Mouse (Mus musculus): ENCODE results near the gene Olfr698. TPM values are rescaled to one million over a fixed set of nuclear protein-coding genes. Genes with fewer than 3 reads are reported as not detected.
"Not testable (repeated sequence)": the region's sequence is repeated elsewhere in the genome, so short reads cannot be mapped to it uniquely, and the experiment has no call there.

Olfr698 gene
- not detected in 2 replicates for polyA plus RNA-seq (2014; fragmentation: Nextera tagmentation; extraction: Ambion mirVana)

GRCm38 (mm10) chr7:106755297-106755696 lies at the start of gene Olfr698:
TSS of gene Olfr698 (minus strand) at chr7:106755397.
- Histone ChIP-seq H3K27me3 (replicated peaks; ENCODE audit: control insufficient read depth, insufficient read depth, low read length) (no peaks in the 10 kb centered on the region), H3K4me1 (ENCODE audit: control insufficient read depth, insufficient read depth, low read length) (no peaks in the 10 kb centered on the region), H3K27ac (replicated peaks; ENCODE audit: low read depth, low read length) (no peak within 1 kb of the TSS), H3K4me3 (ENCODE audit: low read depth, low read length) (no peak within 1 kb of the TSS), H3K4me2 (ENCODE audit: low read depth, low read length) (no peak within 1 kb of the TSS), H3K9ac (ENCODE audit: low read depth, low read length) (no peak within 1 kb of the TSS), H3K9me3 (ENCODE audit: control insufficient read depth, low read length) (peaks cover 3% of the 10 kb centered on the region; the same call in 1 of the 2 replicates), H3K36me3 (ENCODE audit: control insufficient read depth, insufficient read depth, low read length) (no peaks in the 10 kb centered on the region)
- ATAC-seq (ENCODE audit: low read depth) (no peak), DNase-seq (ENCODE audit: low spot score) (no peak)

- 83% methylated on average over 1 of the region's 1 CpGs for WGBS
- Histone ChIP-seq H3K27me3 (replicated peaks; ENCODE audit: control insufficient read depth, insufficient read depth, low read length) (no peaks in the 10 kb centered on the region), H3K4me2 (ENCODE audit: low read depth, low read length) (no peak within 1 kb of the TSS), H3K4me1 (ENCODE audit: control insufficient read depth, insufficient read depth, low read length) (no peaks in the 10 kb centered on the region), H3K9ac (ENCODE audit: low read depth, low read length) (no peak within 1 kb of the TSS), H3K9me3 (ENCODE audit: control insufficient read depth, low read length) (no peaks in the 10 kb centered on the region), H3K4me3 (ENCODE audit: low read depth, low read length) (no peak within 1 kb of the TSS), H3K36me3 (ENCODE audit: control insufficient read depth, insufficient read depth, low read length) (no peaks in the 10 kb centered on the region), H3K27ac (replicated peaks; ENCODE audit: low read depth, low read length) (no peak within 1 kb of the TSS)
- ATAC-seq (ENCODE audit: low read depth) (no peak), DNase-seq (ENCODE audit: low spot score) (no peak)
Measured at GRCm38 (mm10) chr7:106793098-106793497, 37.9 kb upstream of the Olfr698 start, which contains the start of gene Olfr699. TSS of gene Olfr699 (minus strand) at chr7:106793198.

DNA sequence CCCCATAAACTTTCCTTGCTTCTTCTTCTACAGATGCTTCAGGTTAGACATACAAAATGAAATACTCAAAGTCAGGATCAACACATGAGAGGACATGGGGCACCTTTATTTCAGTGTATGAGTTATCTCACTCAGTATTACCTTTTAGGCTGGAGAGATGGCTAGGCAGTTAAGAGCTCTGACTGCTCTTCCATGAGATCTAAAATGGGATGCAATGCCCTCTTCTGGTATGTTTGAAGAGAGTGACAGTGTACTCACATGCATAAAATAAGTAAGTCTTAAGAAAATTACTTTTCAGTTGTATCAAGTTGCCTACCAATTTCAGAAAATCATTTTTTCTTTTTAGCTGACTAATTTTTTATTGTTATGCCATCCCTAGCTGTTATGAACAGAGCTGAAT lies 33.1 kb upstream of the Olfr698 start:
- Histone ChIP-seq H3K27ac (replicated peaks; ENCODE audit: low read depth, low read length) (no peak overlapping the region), H3K4me3 (ENCODE audit: low read depth, low read length) (no peak overlapping the region), H3K9ac (ENCODE audit: low read depth, low read length) (no peak overlapping the region), H3K4me1 (ENCODE audit: control insufficient read depth, insufficient read depth, low read length) (no peaks in the 10 kb centered on the region), H3K27me3 (replicated peaks; ENCODE audit: control insufficient read depth, insufficient read depth, low read length) (no peaks in the 10 kb centered on the region), H3K9me3 (ENCODE audit: control insufficient read depth, low read length) (no peaks in the 10 kb centered on the region), H3K4me2 (ENCODE audit: low read depth, low read length) (no peak overlapping the region), H3K36me3 (ENCODE audit: control insufficient read depth, insufficient read depth, low read length) (no peaks in the 10 kb centered on the region)
- ATAC-seq (ENCODE audit: low read depth): no peak
- DNase-seq (ENCODE audit: low spot score): no peak

GRCm38 (mm10) chr7:106761008-106761407 lies 5.8 kb upstream of the Olfr698 start:
- not testable (repeated sequence) for H3K9me3 ChIP-seq (ENCODE audit: control insufficient read depth, low read length); H3K27me3 ChIP-seq (replicated peaks; ENCODE audit: control insufficient read depth, insufficient read depth, low read length); H3K4me1 ChIP-seq (ENCODE audit: control insufficient read depth, insufficient read depth, low read length); ATAC-seq (ENCODE audit: low read depth); H3K36me3 ChIP-seq (ENCODE audit: control insufficient read depth, insufficient read depth, low read length); DNase-seq (ENCODE audit: low spot score); H3K4me3 ChIP-seq (ENCODE audit: low read depth, low read length); H3K27ac ChIP-seq (replicated peaks; ENCODE audit: low read depth, low read length); H3K4me2 ChIP-seq (ENCODE audit: low read depth, low read length); H3K9ac ChIP-seq (ENCODE audit: low read depth, low read length)
- 88% methylated on average over 2 of the region's 2 CpGs for WGBS

DNA sequence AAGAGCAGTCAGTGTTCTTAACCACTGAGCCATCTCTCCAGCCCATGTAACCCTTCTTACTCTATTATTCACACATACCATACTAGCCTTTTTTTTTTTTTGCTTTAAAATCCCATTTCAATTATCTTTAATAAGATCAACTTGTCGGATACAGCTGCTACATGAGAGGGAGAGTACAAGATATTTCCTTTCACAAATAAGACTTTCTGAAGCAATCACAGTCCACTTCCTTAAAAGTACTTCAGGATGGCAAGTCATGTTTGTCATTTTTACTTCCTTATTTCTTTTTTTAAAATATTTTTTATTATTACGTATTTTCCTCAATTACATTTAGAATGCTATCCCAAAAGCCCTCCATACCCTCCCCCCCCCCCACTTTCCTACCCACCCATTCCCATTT lies 3.6 kb upstream of the Olfr698 start:
- Histone ChIP-seq H3K27me3 (replicated peaks; ENCODE audit: control insufficient read depth, insufficient read depth, low read length) (no peaks in the 10 kb centered on the region), H3K36me3 (ENCODE audit: control insufficient read depth, insufficient read depth, low read length) (no peaks in the 10 kb centered on the region), H3K9me3 (ENCODE audit: control insufficient read depth, low read length) (peaks cover 3% of the 10 kb centered on the region; the same call in 1 of the 2 replicates), H3K4me3 (ENCODE audit: low read depth, low read length) (no peak overlapping the region), H3K4me2 (ENCODE audit: low read depth, low read length) (no peak overlapping the region), H3K27ac (replicated peaks; ENCODE audit: low read depth, low read length) (no peak overlapping the region), H3K4me1 (ENCODE audit: control insufficient read depth, insufficient read depth, low read length) (no peaks in the 10 kb centered on the region), H3K9ac (ENCODE audit: low read depth, low read length) (no peak overlapping the region)
- WGBS: 79% methylated on average over 2 of the region's 2 CpGs
- DNase-seq (ENCODE audit: low spot score) (no peak), ATAC-seq (ENCODE audit: low read depth) (no peak)

- H3K4me1 ChIP-seq (ENCODE audit: control insufficient read depth, insufficient read depth, low read length): no peaks in the 10 kb centered on the region
- no peak for ATAC-seq (ENCODE audit: low read depth)
Measured at GRCm38 (mm10) chr7:106745811-106746210, 9.4 kb downstream of the Olfr698 start.

GRCm38 (mm10) chr7:106742343-106742742 lies 12.9 kb downstream of the Olfr698 start, which contains the start of gene Olfr697:
TSS of gene Olfr697 (minus strand) at chr7:106742443.
- H3K4me2 ChIP-seq (ENCODE audit: low read depth, low read length): no peak within 1 kb of the TSS
- H3K9me3 ChIP-seq (ENCODE audit: control insufficient read depth, low read length): no peaks in the 10 kb centered on the region
- DNase-seq (ENCODE audit: low spot score) (no peak), ATAC-seq (ENCODE audit: low read depth) (no peak)
- no peaks in the 10 kb centered on the region for H3K27me3 ChIP-seq (replicated peaks; ENCODE audit: control insufficient read depth, insufficient read depth, low read length)
- no peak within 1 kb of the TSS for H3K9ac ChIP-seq (ENCODE audit: low read depth, low read length)
- no peak within 1 kb of the TSS for H3K27ac ChIP-seq (replicated peaks; ENCODE audit: low read depth, low read length)
- H3K4me1 ChIP-seq (ENCODE audit: control insufficient read depth, insufficient read depth, low read length): no peaks in the 10 kb centered on the region
- H3K36me3 ChIP-seq (ENCODE audit: control insufficient read depth, insufficient read depth, low read length): no peaks in the 10 kb centered on the region
- no peak within 1 kb of the TSS for H3K4me3 ChIP-seq (ENCODE audit: low read depth, low read length)
- WGBS: 78% methylated on average over 1 of the region's 1 CpGs

More at GRCm38 (mm10) chr7:106745811-106746210, 9.4 kb downstream of the Olfr698 start:
- Histone ChIP-seq H3K36me3 (ENCODE audit: control insufficient read depth, insufficient read depth, low read length) (no peaks in the 10 kb centered on the region), H3K4me2 (ENCODE audit: low read depth, low read length) (no peak overlapping the region), H3K9ac (ENCODE audit: low read depth, low read length) (no peak overlapping the region), H3K4me3 (ENCODE audit: low read depth, low read length) (no peak overlapping the region), H3K27ac (replicated peaks; ENCODE audit: low read depth, low read length) (no peak overlapping the region), H3K9me3 (ENCODE audit: control insufficient read depth, low read length) (no peaks in the 10 kb centered on the region), H3K27me3 (replicated peaks; ENCODE audit: control insufficient read depth, insufficient read depth, low read length) (no peaks in the 10 kb centered on the region)
- no peak for DNase-seq (ENCODE audit: low spot score)
- 78% methylated on average over 5 of the region's 5 CpGs for WGBS

DNA sequence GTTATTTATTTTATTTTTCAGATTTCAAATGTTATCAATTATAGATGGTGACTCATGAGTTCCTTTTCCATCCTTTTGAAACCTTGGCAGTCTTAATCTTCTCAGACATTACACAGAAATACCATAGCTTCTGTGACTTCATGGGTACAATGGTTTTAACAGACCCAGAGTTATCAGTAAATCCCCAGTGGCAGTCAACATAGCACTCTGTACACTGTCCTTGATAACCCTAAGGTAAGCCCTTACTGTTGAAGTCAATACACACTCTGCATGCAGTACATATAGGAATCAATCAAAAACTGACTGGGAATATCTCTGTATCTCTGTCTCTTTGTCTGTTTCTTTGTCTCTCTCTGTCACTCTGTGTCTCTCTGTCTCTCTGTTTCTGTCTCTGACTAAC lies 18.2 kb downstream of the Olfr698 start:
- H3K4me2 ChIP-seq (ENCODE audit: low read depth, low read length): no peak overlapping the region
- ATAC-seq (ENCODE audit: low read depth) (no peak), DNase-seq (ENCODE audit: low spot score) (no peak)
- no peak overlapping the region for H3K4me3 ChIP-seq (ENCODE audit: low read depth, low read length)
- no peaks in the 10 kb centered on the region for H3K4me1 ChIP-seq (ENCODE audit: control insufficient read depth, insufficient read depth, low read length)
- no peaks in the 10 kb centered on the region for H3K36me3 ChIP-seq (ENCODE audit: control insufficient read depth, insufficient read depth, low read length)
- no peak overlapping the region for H3K9ac ChIP-seq (ENCODE audit: low read depth, low read length)
- H3K9me3 ChIP-seq (ENCODE audit: control insufficient read depth, low read length): 0 out of 2 replicates have a peak, but pooled peaks cover 2% of the 10 kb centered on the region
- H3K27me3 ChIP-seq (replicated peaks; ENCODE audit: control insufficient read depth, insufficient read depth, low read length): no peaks in the 10 kb centered on the region
- H3K27ac ChIP-seq (replicated peaks; ENCODE audit: low read depth, low read length): no peak overlapping the region

- 57% methylated on average over 2 of the region's 2 CpGs for WGBS
- Histone ChIP-seq H3K36me3 (ENCODE audit: control insufficient read depth, insufficient read depth, low read length) (no peaks in the 10 kb centered on the region), H3K27ac (replicated peaks; ENCODE audit: low read depth, low read length) (no peak overlapping the region), H3K9ac (ENCODE audit: low read depth, low read length) (no peak overlapping the region), H3K4me2 (ENCODE audit: low read depth, low read length) (no peak overlapping the region), H3K9me3 (ENCODE audit: control insufficient read depth, low read length) (0 out of 2 replicates have a peak, but pooled peaks cover 2% of the 10 kb centered on the region), H3K4me3 (ENCODE audit: low read depth, low read length) (no peak overlapping the region), H3K27me3 (replicated peaks; ENCODE audit: control insufficient read depth, insufficient read depth, low read length) (no peaks in the 10 kb centered on the region), H3K4me1 (ENCODE audit: control insufficient read depth, insufficient read depth, low read length) (no peaks in the 10 kb centered on the region)
- no peak for ATAC-seq (ENCODE audit: low read depth)
- no peak for DNase-seq (ENCODE audit: low spot score)
Measured at GRCm38 (mm10) chr7:106733717-106734116, 21.5 kb downstream of the Olfr698 start.

All from embryonic facial prominence, embryonic 14.5 days (tissue).